ENCODE assay signal across 8 mouse cellular contexts in the genomic region with DNA sequence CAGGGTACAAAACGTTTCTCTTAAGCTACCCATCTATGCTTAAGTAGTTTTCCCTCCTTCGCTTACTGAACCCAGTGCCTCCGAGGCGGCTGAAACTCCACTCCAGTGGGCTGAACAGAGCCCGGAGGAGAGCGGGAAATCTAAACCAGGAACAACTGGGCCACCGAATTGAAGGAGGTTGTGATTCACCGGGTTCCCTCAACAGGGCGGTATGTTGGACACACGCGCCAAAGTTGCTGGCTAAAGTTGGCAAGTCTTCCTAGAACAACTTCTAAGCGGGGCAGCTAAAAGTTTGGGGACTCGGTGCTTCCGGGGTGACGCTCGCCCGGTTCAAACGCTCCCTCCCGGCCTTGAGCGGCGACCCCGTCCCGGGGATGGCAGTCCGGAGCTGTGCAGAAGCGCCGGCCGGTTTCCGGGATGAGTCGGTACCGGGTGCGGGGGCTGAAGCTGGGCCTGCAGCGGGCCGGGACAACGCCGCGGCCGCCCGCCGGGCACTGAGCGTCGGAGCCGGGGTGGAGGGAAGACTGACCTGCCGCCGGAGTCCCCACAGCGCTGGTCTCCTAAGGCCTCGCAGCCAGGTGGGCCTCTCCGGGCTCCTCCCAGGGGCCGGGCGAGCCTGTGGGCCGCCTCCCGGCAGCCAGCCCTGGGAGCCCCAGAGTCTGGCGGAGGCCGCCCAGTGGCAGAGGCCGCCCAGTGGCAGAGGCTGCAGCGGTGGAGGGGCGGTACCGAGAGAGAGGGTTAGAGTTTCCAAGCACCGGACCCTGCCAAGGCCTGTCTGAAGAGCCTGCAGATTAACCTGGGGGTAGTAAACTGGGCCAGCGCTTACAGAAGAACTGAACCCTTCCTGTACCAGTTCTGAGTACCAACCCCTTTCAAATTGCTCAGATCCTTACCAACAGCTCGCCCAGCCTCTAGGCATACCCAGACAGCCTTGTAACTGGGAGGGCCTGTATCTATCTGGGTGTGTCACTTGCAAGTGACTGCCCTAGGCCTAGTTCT. TPM values are rescaled to one million over a fixed set of nuclear protein-coding genes. Genes with fewer than 3 reads are reported as not detected.
DNase-seq lines count a peak whose midpoint lies in the region; ATAC-seq and TF ChIP-seq lines count a peak whose summit lies in the region.

Gene Gm6899 (plus strand): TSS at position 181 of the 999 bp plus-strand sequence.
Gene Vrk2 (minus strand): TSS at position 939 of the 999 bp plus-strand sequence.

- no peaks in the 10 kb centered on the region for H3K9me3 ChIP-seq in liver, embryonic 11.5 days (ENCODE audit: control insufficient read depth, low read length)

- under 1% methylated on average over 58 of the region's 60 CpGs for WGBS in liver, embryonic 11.5 days

- no peaks in the 10 kb centered on the region for H3K27me3 ChIP-seq in liver, embryonic 11.5 days (replicated peaks; ENCODE audit: control insufficient read depth, insufficient read depth, low read length)
- no peaks in the 10 kb centered on the region for H3K27me3 ChIP-seq in myocyte (ENCODE audit: control insufficient read depth, insufficient read depth, insufficient read length)
- no peaks in the 10 kb centered on the region for H3K27me3 ChIP-seq in splenic B cell, adult 2 months (ENCODE audit: control insufficient read depth, insufficient read depth, low read length, poor library complexity, severe bottlenecking)

- no peaks in the 10 kb centered on the region for H3K79me2 ChIP-seq in myocyte (ENCODE audit: control insufficient read depth, insufficient read depth)

- TF ChIP-seq POLR2A in myocyte (IDR thresholded peaks at IDR 0.05; ENCODE audit: insufficient read length, low read depth) = peak; percentile 44

- no peaks in the 10 kb centered on the region for H3K36me3 ChIP-seq in liver, embryonic 11.5 days (ENCODE audit: control insufficient read depth, insufficient read depth, low read length)
- H3K36me3 ChIP-seq in myocyte (ENCODE audit: control insufficient read depth, insufficient read depth) = no peaks in the 10 kb centered on the region
- H3K36me3 ChIP-seq in splenic B cell, adult 2 months (ENCODE audit: control insufficient read depth, insufficient read depth, low read length, poor library complexity, severe bottlenecking) = no peaks in the 10 kb centered on the region

- peak within 1 kb of the TSS; percentile 35 for H3K27ac ChIP-seq in liver, embryonic 11.5 days (ENCODE audit: low read depth, low read length)

- peak; percentile 97 for DNase-seq in 3134 (ENCODE audit: extremely low read depth, insufficient read length, low spot score)
- peak; percentile 74 to 75 for DNase-seq in adrenal gland, adult 18-20 months (ENCODE audit: low spot score in 2 of 2)
- peak; percentile 60 for DNase-seq in embryo, embryonic 11.5 days (ENCODE audit: low read depth, low spot score)
- peak; percentile 99 for DNase-seq in heart, adult 11 months
- peak; percentile 85 for DNase-seq in kidney, adult 11 months
- peak; percentile 88 for DNase-seq in liver, embryonic 11.5 days (ENCODE audit: low spot score)
- peak; percentile 83 for DNase-seq in splenic B cell, adult 2 months (ENCODE audit: low read depth, low spot score)

- H3ac ChIP-seq in myocyte (ENCODE audit: control insufficient read depth, insufficient read length) = peak within 1 kb of the TSS; percentile 63

- peak within 1 kb of the TSS; percentile 58 for H3K4me3 ChIP-seq in liver, embryonic 11.5 days (ENCODE audit: low read depth, low read length)
- peak within 1 kb of the TSS; percentile 29 for H3K4me3 ChIP-seq in myocyte

- H3K4me1 ChIP-seq in liver, embryonic 11.5 days (replicated peaks; ENCODE audit: control insufficient read depth, insufficient read depth, low read length) = peaks cover 7% of the 10 kb centered on the region

- peak within 1 kb of the TSS; percentile 72 for H3K4me2 ChIP-seq in liver, embryonic 11.5 days
- peak within 1 kb of the TSS; percentile 73 for H3K4me2 ChIP-seq in myocyte (ENCODE audit: low read depth)

- H3K9ac ChIP-seq in liver, embryonic 11.5 days (ENCODE audit: low read depth, low read length) = peak within 1 kb of the TSS; percentile 65

- ATAC-seq in liver, embryonic 11.5 days (replicated peaks; ENCODE audit: low FRiP score) = peak; percentile 100

TF ChIP-seq in myocyte, 11 proteins besides CTCF, POLR2A, EP300 and RAD21:
- TF ChIP-seq MYOG (IDR thresholded peaks at IDR 0.05; ENCODE audit: control insufficient read depth in 1 of 3, insufficient read depth in 1 of 3, insufficient read length in 2 of 3, low read depth in 2 of 3) (no peak), TCF12 (IDR thresholded peaks at IDR 0.05; ENCODE audit: insufficient read depth, poor library complexity, severe bottlenecking) (no peak), E2F4 (IDR thresholded peaks at IDR 0.05; ENCODE audit: insufficient read depth) (peak; percentile 73), TCF3 (IDR thresholded peaks at IDR 0.05; ENCODE audit: insufficient read length, low read depth) (no peak), MAX (IDR thresholded peaks at IDR 0.05; ENCODE audit: low read depth) (no peak), MYOD1 (IDR thresholded peaks at IDR 0.05; ENCODE audit: control insufficient read depth in 1 of 3, insufficient read length in 2 of 3, low read depth in 2 of 3) (no peak)
TF ChIP-seq in myocyte: peak in this region for 1.

RNA-seq across cellular contexts. Expression of gene Gm6899, which starts in this region (rescaled TPM):
- total RNA-seq in adrenal gland, adult 18-20 months (2021) = not detected
- polyA plus RNA-seq in liver, embryonic 11.5 days (2014; fragmentation: Nextera tagmentation; extraction: Ambion mirVana) = not detected in 2 replicates
- polyA plus RNA-seq in myocyte (2012; fragmentation: generic; extraction: Trizol) = not detected

RNA-seq across cellular contexts. Expression of gene Vrk2, which starts in this region (rescaled TPM):
- total RNA-seq in adrenal gland, adult 18-20 months (2021) = 1 to 10 TPM; 5.2 to 5.5 TPM
- polyA plus RNA-seq in liver, embryonic 11.5 days (2014; fragmentation: Nextera tagmentation; extraction: Ambion mirVana) = 23.8 and 26.2 TPM in 2 replicates
- polyA plus RNA-seq in myocyte (2012; fragmentation: generic; extraction: Trizol) = 4.8 TPM

Comparison
In these comparisons a context has a peak if more than half of its experiments do, and no peak if none do; other contexts are left out.
1. Peak in every context shown above with its lines: DNase-seq, ATAC-seq, H3K4me3 ChIP-seq and H3K27ac ChIP-seq.